17 mouse cellular contexts compared by ENCODE assay signal in genomic region chr1:37376751-37377150, GRCm38 (mm10).
"Had no signal": no experiment of that assay in that cellular context is flagged by ENCODE, and none has a peak within 500 bp of the region (broad histone marks: within the 10 kb centered on the region; RNA-seq: fewer than 3 reads in every experiment).

No protein-coding gene starts in this region.

- H3K4me3 ChIP-seq: left cerebral cortex, adult 2 months; limb, embryonic 13.5 days; neural tube, embryonic 12.5 days had no signal

- H3K4me2 ChIP-seq: limb, embryonic 13.5 days; lung, embryonic 14.5 days; midbrain, embryonic 11.5 days; neural tube, embryonic 12.5 days had no signal

- H3K4me1 ChIP-seq: limb, embryonic 13.5 days; neural tube, embryonic 12.5 days had no signal

- DNase-seq: kidney, adult 2 months; kidney, postnatal 25 days; layer of hippocampus, postnatal 36 days; liver, postnatal 0 days; lung, embryonic 14.5 days; midbrain, embryonic 14.5 days; thymus, adult 18-20 months; thymus, postnatal 36 days had no signal

- H3K9me3 ChIP-seq: limb, embryonic 13.5 days; neural tube, embryonic 12.5 days had no signal

- H3K27ac ChIP-seq: kidney, postnatal 0 days; limb, embryonic 13.5 days; liver, embryonic 14.5 days; macrophage; neural tube, embryonic 12.5 days had no signal

- H3K27me3 ChIP-seq: limb, embryonic 13.5 days; neural tube, embryonic 12.5 days had no signal

- ATAC-seq: intestine, postnatal 0 days; liver, postnatal 0 days; lung, postnatal 0 days had no signal

- H3K9ac ChIP-seq: limb, embryonic 13.5 days; liver, embryonic 14.5 days; liver, postnatal 0 days; lung, embryonic 14.5 days; neural tube, embryonic 12.5 days had no signal
